Mouse (Mus musculus): Measurements from ENCODE around the gene Eral1. TPM values are rescaled to one million over a fixed set of nuclear protein-coding genes. Genes with fewer than 3 reads are reported as not detected.
A peak's percentile ranks its signal among the peaks of the same experiment; 100 is the strongest.

Gene Eral1
- polyA plus RNA-seq, 1 experiment from 2014 or later = 26.5 TPM

DNA sequence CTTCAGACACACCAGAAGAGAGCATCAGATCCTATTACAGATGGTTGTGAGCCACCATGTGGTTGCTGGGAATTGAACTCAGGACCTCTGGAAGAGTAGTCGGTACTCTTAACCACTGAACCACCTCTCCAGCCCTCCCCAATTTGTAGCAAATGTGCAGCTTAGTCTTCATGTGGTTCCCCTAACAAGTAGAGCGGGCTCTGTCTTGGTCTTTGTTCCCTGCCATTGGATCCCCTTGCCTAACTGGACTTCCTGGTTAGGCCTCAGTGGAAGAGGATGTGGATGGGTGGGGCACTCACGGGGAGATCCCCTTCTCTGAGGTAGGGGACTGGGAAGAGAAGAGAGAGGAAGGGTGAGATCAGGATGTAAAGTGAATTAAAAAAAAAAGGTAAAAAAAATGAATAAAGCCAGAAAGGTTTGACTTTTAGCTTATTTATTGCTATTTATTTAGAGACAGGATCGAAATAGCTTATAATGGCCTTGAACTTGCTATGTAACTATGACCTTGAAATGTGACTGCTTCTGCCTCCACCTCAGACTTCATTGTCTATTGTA, 6.8 kb upstream of the Eral1 start:
- ATAC-seq (ENCODE audit: insufficient read depth, low FRiP score, low read depth) = no peak
- no peaks in the 10 kb centered on the region for H3K36me3 ChIP-seq
- WGBS = 72% methylated on average over 4 of the region's 4 CpGs

DNA sequence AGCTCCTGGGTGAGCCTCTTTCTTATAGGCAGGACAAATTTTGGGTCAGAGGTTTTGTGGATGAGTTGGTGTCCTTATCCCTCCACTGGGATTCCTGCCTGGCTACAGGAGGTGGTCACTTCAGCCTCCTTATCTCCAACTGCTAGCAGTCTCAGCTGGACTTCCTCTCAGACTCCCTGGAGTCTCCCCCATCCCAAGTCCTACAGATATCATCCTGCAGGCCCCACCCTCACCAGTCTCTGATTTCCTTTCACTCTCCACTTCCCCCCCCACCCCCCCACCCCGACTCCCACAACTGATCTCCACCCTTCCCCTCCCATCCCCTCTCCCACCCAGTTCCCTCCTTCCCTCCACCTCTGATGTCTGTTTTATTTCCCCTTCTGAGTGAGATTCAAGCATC, 3.4 kb upstream of the Eral1 start:
- Histone ChIP-seq H3K27me3 (replicated peaks) (no peaks in the 10 kb centered on the region), H3K9ac (no peak overlapping the region), H3K36me3 (no peaks in the 10 kb centered on the region), H3K9me3 (no peaks in the 10 kb centered on the region), H3K4me3 (replicated peaks) (no peak overlapping the region), H3K4me2 (no peak overlapping the region), H3K27ac (no peak overlapping the region), H3K4me1 (peaks cover 3% of the 10 kb centered on the region; the same call in 1 of the 2 replicates)
- ATAC-seq (ENCODE audit: insufficient read depth, low FRiP score, low read depth) = no peak
- 18% methylated on average over 1 of the region's 1 CpGs for WGBS

More for the DNA sequence above, 6.8 kb upstream of the Eral1 start:
- H3K27me3 ChIP-seq (replicated peaks) = no peaks in the 10 kb centered on the region
- no peak overlapping the region for H3K4me3 ChIP-seq (replicated peaks)
- H3K27ac ChIP-seq = no peak overlapping the region
- no peak overlapping the region for H3K9ac ChIP-seq
- H3K4me2 ChIP-seq = no peak overlapping the region
- H3K4me1 ChIP-seq = no peaks in the 10 kb centered on the region
- H3K9me3 ChIP-seq = no peaks in the 10 kb centered on the region

DNA sequence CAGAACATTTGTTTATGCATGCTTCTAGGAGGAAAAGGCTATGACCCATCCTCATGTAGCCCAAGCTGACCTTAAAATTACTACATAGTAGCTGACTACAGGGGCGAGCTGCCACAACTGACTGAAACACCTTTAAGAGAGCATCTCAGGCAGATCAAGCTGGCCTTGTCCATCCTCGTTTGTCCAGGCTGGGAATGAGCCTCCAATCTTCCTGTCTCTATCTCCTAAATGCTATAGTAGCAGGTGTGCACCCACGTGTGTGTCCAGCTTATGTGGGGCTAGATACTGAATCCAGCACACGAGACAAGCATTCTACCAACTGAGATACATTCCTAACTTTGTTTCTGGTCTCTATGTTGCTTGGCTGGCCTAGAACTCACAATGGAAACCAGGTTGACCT, 5.5 kb downstream of the Eral1 start:
- Histone ChIP-seq H3K4me3 (replicated peaks) (no peak overlapping the region), H3K9me3 (no peaks in the 10 kb centered on the region), H3K4me1 (no peaks in the 10 kb centered on the region), H3K27ac (no peak overlapping the region), H3K36me3 (peaks cover 35% of the 10 kb centered on the region), H3K4me2 (no peak overlapping the region), H3K27me3 (replicated peaks) (no peaks in the 10 kb centered on the region), H3K9ac (no peak overlapping the region)
- ATAC-seq (ENCODE audit: insufficient read depth, low FRiP score, low read depth) = no peak
- 93% methylated on average over 4 of the region's 4 CpGs for WGBS

DNA sequence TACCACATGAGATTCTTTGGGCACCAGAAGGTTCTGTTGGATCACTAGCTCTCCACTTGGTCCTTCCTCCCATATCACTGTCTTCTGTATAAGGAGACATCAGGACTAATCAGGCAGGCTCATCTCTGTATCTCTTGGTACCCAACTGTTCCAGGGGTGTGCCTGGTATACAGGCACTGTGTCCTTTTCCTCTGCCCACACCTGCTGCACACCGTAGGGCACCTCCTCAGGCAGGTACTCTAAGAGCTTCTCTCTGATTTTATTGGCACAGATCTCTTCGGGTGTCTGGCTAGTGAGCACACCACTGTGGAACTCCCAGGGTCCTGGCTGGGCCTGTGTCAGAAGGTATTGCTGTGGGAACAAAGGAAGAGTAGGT, 5.9 kb downstream of the Eral1 start:
- Histone ChIP-seq H3K4me3 (replicated peaks) (no peak overlapping the region), H3K4me1 (no peaks in the 10 kb centered on the region), H3K4me2 (no peak overlapping the region), H3K9ac (no peak overlapping the region), H3K9me3 (no peaks in the 10 kb centered on the region), H3K27me3 (replicated peaks) (no peaks in the 10 kb centered on the region), H3K27ac (no peak overlapping the region), H3K36me3 (peaks cover 35% of the 10 kb centered on the region)
- 85% methylated on average over 2 of the region's 2 CpGs for WGBS
- peak; percentile 74 for ATAC-seq (ENCODE audit: insufficient read depth, low FRiP score, low read depth)

DNA sequence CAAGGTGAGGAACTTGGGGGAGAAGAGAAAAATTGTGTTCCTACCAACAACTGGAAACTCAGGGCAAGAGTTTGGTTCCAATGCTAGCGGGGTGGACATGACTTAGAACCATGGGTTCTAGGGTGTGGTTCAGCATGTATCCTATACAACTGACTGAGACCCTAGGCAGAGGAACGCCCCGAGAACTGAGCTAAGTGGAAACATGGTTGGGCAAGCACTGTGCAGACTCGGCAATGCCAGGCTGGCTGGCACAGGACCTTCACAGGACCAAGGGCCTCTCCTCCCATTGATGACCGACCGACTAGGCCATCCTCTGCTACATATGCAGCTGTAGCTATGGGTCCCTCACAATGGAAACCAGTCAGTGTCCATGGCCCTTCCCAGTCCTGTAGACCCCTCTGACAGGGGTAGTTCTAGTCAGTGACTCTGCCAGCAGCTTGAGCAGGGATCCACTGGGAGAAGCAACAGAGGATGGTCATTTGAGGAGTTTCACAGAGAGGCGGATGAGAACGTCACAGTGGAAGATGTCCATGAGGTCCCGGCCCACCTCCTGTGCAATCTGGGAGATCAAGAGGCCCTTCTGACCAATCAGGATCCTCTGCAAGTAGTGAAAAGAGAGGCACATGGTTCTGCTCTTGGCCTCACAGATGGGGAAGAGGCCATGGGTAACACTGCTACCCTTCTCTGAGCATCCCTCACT, 6.5 kb downstream of the Eral1 start:
- peak; percentile 62 for ATAC-seq (ENCODE audit: insufficient read depth, low FRiP score, low read depth)
- H3K4me2 ChIP-seq = no peak overlapping the region
- H3K27me3 ChIP-seq (replicated peaks) = no peaks in the 10 kb centered on the region
- H3K9ac ChIP-seq = no peak overlapping the region
- no peak overlapping the region for H3K4me3 ChIP-seq (replicated peaks)
- H3K36me3 ChIP-seq = peaks cover 35% of the 10 kb centered on the region
- WGBS = 93% methylated on average over 9 of the region's 9 CpGs
- no peaks in the 10 kb centered on the region for H3K9me3 ChIP-seq
- H3K4me1 ChIP-seq = no peaks in the 10 kb centered on the region
- H3K27ac ChIP-seq = no peak overlapping the region

DNA sequence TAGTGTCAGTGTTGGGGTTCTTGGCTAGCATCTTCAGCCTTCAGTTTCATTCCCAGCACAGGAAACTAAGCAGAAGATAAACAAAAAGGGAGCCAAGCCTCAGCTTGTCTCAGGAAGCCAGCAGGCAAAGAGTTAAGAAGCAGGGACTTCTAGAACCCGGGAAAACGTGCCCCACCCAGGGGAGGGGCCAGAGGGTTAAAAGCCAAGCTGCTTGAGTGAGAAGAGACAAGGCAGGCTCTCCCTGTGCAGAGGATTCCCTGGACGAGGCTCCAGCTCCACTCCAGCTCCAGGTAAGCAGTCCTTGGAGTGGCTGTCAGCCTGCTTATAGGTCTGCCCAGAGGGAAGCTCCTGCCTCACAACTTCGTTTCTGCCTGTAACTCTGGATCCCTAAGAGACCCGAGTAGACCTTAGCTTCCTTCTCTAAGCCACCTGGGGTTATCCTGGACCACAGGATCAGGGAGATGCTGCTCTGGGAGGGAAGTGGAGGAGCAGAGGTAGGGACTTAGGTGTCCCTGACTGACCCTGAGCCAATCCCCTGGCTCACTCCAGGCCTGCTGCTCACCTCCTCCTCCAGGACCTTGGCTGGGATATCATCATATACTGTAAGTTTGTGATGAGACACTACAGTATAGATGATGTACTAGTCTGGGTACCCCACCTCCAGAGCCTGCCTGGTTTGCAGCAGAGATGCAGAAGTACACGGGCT, 7.6 kb downstream of the Eral1 start:
- Histone ChIP-seq H3K27me3 (replicated peaks) (no peaks in the 10 kb centered on the region), H3K27ac (no peak overlapping the region), H3K9me3 (no peaks in the 10 kb centered on the region), H3K9ac (no peak overlapping the region), H3K4me2 (no peak overlapping the region), H3K36me3 (peaks cover 35% of the 10 kb centered on the region), H3K4me1 (no peaks in the 10 kb centered on the region), H3K4me3 (replicated peaks) (no peak overlapping the region)
- ATAC-seq (ENCODE audit: insufficient read depth, low FRiP score, low read depth) = peak; percentile 24; the same call in 1 of the 2 replicates
- WGBS = 24% methylated on average over 6 of the region's 6 CpGs

DNA sequence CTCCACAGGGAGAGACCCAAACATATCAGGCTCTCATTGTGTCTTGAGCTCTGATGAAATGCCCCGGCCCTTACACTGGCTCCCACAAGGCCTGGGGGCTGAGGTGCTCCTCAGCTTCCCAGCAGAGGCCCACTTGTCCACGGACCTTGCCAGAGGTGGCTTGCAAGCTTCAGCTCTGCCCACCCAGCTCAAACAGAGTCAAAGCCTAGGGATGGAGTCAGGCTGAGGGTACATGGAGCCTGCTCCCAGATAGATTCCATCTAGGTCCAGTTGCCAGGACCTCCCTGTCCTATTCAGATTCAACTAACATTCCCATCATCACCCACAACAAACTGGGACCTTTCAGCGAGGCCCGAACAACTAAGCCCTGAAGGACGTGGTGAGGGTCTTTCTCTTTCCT, 8.2 kb downstream of the Eral1 start:
- no peaks in the 10 kb centered on the region for H3K27me3 ChIP-seq (replicated peaks)
- H3K9ac ChIP-seq = no peak overlapping the region
- H3K4me3 ChIP-seq (replicated peaks) = no peak overlapping the region
- H3K27ac ChIP-seq = peak overlapping the region; percentile 35; the same call in 1 of the 2 replicates
- H3K4me1 ChIP-seq = no peaks in the 10 kb centered on the region
- ATAC-seq (ENCODE audit: insufficient read depth, low FRiP score, low read depth) = no peak
- WGBS = 81% methylated on average over 5 of the region's 5 CpGs
- H3K9me3 ChIP-seq = no peaks in the 10 kb centered on the region
- H3K4me2 ChIP-seq = no peak overlapping the region
- peaks cover 30% of the 10 kb centered on the region for H3K36me3 ChIP-seq

DNA sequence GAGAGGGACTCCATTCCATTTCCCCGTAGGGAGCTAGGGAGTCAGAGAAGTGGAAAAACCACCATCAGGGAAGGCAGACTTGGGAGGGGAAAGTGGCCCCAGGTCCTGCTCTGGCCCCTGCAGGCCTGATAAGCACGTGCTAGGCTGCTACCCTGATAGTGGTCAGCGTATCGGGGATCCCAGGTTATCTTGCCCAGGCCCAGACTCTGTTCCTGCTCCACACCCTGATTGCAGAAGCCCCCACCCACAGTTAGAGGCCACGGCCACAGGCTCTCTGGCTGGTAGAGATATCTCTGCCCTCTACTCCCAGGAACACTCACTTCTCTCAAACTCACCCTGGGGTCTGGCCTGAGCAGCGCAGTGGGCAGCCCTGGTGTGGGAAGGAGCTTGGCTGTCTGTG, 10.5 kb downstream of the Eral1 start:
- Histone ChIP-seq H3K4me2 (no peak overlapping the region), H3K27me3 (replicated peaks) (no peaks in the 10 kb centered on the region), H3K9ac (no peak overlapping the region), H3K27ac (no peak overlapping the region), H3K4me1 (no peaks in the 10 kb centered on the region), H3K36me3 (peaks cover 13% of the 10 kb centered on the region), H3K4me3 (replicated peaks) (no peak overlapping the region), H3K9me3 (no peaks in the 10 kb centered on the region)
- peak; percentile 78 for ATAC-seq (ENCODE audit: insufficient read depth, low FRiP score, low read depth)
- 70% methylated on average over 6 of the region's 6 CpGs for WGBS

DNA sequence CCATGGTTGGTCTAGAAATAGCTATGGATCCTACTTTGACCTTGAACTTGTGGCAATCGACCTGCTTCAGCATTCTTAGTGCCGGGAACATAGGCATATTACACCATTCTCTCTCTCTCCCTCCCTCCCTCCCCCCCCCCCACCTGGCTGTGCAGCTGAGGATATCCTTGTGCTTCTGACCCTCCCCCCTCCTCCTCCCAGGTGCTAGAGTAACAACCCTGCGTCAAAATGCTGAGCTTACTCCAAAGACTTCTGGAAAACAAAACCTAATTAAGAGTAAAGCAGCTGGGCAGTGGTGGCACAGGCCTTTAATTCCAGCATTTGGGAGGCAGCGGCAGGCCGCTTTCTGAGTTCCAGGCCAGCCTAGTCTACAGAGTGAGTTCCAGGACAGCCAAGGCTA, 11.1 kb downstream of the Eral1 start:
- Histone ChIP-seq H3K4me1 (no peaks in the 10 kb centered on the region), H3K4me2 (no peak overlapping the region), H3K27me3 (replicated peaks) (no peaks in the 10 kb centered on the region), H3K27ac (no peak overlapping the region), H3K36me3 (peaks cover 8% of the 10 kb centered on the region), H3K9me3 (no peaks in the 10 kb centered on the region), H3K4me3 (replicated peaks) (no peak overlapping the region), H3K9ac (no peak overlapping the region)
- 67% methylated on average over 5 of the region's 5 CpGs for WGBS
- ATAC-seq (ENCODE audit: insufficient read depth, low FRiP score, low read depth) = no peak

DNA sequence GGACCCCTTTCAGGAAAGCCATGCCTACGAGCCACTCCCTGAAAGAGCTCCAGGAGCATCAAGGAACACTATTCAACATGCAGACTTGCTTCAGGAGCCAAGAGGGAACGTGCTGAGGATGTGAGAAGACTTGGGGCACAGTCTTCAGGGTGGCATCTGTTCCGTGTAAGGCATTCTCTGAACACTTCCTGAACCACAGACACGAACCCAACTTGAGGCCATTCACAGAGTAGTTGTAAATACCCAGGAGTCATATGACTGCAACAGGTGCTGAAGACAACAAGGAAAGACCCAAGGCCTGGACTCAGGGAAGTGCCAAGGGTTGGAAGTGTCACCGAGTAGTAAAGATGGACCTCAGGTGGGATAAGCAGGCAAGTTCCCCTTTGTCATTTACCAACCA, 12.6 kb downstream of the Eral1 start:
- WGBS = 66% methylated on average over 5 of the region's 5 CpGs
- H3K9me3 ChIP-seq = no peaks in the 10 kb centered on the region
- no peak overlapping the region for H3K27ac ChIP-seq
- no peak overlapping the region for H3K4me2 ChIP-seq
- H3K9ac ChIP-seq = no peak overlapping the region
- H3K36me3 ChIP-seq = no peaks in the 10 kb centered on the region; the same call in 1 of the 2 replicates
- H3K4me1 ChIP-seq = no peaks in the 10 kb centered on the region
- no peaks in the 10 kb centered on the region for H3K27me3 ChIP-seq (replicated peaks)
- H3K4me3 ChIP-seq (replicated peaks) = no peak overlapping the region
- ATAC-seq (ENCODE audit: insufficient read depth, low FRiP score, low read depth) = no peak

DNA sequence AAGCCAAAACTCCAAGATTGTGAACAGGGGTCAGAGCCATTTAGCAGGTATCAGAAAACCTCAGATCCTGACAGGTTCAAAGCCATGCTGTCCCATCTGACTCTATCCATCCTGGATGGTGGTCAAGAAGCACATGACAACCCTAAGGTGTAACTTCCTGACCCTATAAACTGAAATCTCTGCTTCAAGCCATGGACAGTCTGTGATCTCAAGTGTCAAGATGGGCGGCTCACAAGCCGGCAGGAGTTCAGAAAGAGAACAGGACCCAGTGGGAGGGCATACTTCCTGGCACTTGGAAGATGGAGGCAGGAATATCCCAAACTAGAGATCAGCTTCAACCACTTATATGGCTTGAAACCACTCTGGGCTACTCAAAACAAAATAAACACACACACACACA, 13.5 kb downstream of the Eral1 start:
- no peaks in the 10 kb centered on the region for H3K27me3 ChIP-seq (replicated peaks)
- no peaks in the 10 kb centered on the region for H3K4me1 ChIP-seq
- H3K9ac ChIP-seq = no peak overlapping the region
- H3K4me3 ChIP-seq (replicated peaks) = no peak overlapping the region
- 66% methylated on average over 2 of the region's 2 CpGs for WGBS
- H3K36me3 ChIP-seq = no peaks in the 10 kb centered on the region
- no peak for ATAC-seq (ENCODE audit: insufficient read depth, low FRiP score, low read depth)
- no peak overlapping the region for H3K4me2 ChIP-seq
- H3K27ac ChIP-seq = no peak overlapping the region
- H3K9me3 ChIP-seq = no peaks in the 10 kb centered on the region

DNA sequence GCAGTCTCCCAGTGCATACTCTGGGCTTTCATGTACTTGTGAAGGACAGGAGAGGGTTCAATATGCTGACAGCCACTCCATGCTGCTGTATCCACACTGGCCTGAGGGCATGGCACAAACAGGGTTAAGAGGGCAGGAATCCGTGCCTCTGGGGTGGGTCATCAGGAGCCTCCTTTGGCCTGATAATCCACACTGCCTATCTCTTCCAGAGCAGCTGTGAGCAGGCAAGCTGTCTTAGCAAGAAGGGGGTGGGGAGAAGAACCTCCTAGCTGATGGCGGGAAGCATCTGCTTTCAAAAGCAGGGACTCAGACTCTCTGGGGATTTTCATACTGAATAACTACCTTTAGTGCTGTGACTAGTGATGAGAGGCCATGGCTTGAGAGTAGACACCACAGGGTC, 14.3 kb downstream of the Eral1 start:
- Histone ChIP-seq H3K9ac (no peak overlapping the region), H3K36me3 (no peaks in the 10 kb centered on the region), H3K4me2 (no peak overlapping the region), H3K4me3 (replicated peaks) (no peak overlapping the region), H3K27ac (no peak overlapping the region), H3K9me3 (no peaks in the 10 kb centered on the region), H3K4me1 (no peaks in the 10 kb centered on the region), H3K27me3 (replicated peaks) (no peaks in the 10 kb centered on the region)
- WGBS = 42% methylated on average over 2 of the region's 2 CpGs
- peak; percentile 87 for ATAC-seq (ENCODE audit: insufficient read depth, low FRiP score, low read depth)

Measured in stomach, embryonic 15.5 days (tissue).